In the genomic region with DNA sequence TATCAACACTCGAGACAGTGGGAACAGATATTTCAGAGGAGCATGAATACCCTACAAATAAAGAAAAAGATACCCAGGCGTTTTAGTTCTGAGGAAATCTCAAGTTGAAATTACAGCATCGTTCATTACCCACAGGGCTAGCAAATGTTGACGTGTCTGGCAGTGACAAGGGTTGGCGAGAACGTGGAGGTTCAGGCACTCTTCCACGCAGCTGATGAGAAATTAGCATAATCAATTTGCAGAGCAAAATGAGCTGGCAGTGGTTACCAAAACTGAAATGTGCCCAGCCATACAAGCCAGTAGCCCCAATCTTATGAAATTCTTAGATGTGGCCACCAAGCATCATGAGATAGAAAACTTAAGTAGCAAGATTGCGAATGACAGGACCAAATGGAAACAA, we compare ENCODE assay signal across 30 mouse cellular contexts.
DNase-seq lines count a peak whose midpoint lies in the region; ATAC-seq lines count a peak whose summit lies in the region.
"Had no signal": no experiment of that assay in that cellular context is flagged by ENCODE, and none has a peak within 500 bp of the region (broad histone marks: within the 10 kb centered on the region; RNA-seq: fewer than 3 reads in every experiment).

No protein-coding gene starts in this region.

- H3K9ac ChIP-seq in heart, embryonic 11.5 days (ENCODE audit: low read depth, low read length) = no peak overlapping the region
- H3K9ac ChIP-seq: embryonic facial prominence, embryonic 13.5 days; forebrain, embryonic 13.5 days; heart, embryonic 12.5 days; heart, embryonic 15.5 days; hindbrain, embryonic 13.5 days had no signal

- no peak overlapping the region for H3K27ac ChIP-seq in heart, embryonic 11.5 days (ENCODE audit: low read depth, low read length)
- H3K27ac ChIP-seq: embryonic facial prominence, embryonic 10.5 days; embryonic facial prominence, embryonic 13.5 days; forebrain, embryonic 13.5 days; heart, embryonic 15.5 days; hindbrain, embryonic 10.5 days; hindbrain, embryonic 13.5 days had no signal

- no peak overlapping the region for H3K4me2 ChIP-seq in heart, embryonic 11.5 days
- H3K4me2 ChIP-seq: embryonic facial prominence, embryonic 13.5 days; forebrain, embryonic 13.5 days; heart, embryonic 12.5 days; heart, embryonic 15.5 days; hindbrain, embryonic 13.5 days had no signal

- no peaks in the 10 kb centered on the region for H3K9me3 ChIP-seq in heart, embryonic 11.5 days (replicated peaks; ENCODE audit: control insufficient read depth, low read length)
- H3K9me3 ChIP-seq: embryonic facial prominence, embryonic 10.5 days; embryonic facial prominence, embryonic 13.5 days; forebrain, embryonic 13.5 days; G1E; heart, embryonic 12.5 days; heart, embryonic 15.5 days; hindbrain, embryonic 10.5 days; hindbrain, embryonic 13.5 days had no signal

- H3K4me1 ChIP-seq in heart, embryonic 11.5 days (ENCODE audit: control insufficient read depth, insufficient read depth, low read length) = no peaks in the 10 kb centered on the region
- H3K4me1 ChIP-seq: forebrain, embryonic 13.5 days; heart, embryonic 12.5 days; heart, embryonic 15.5 days; hindbrain, embryonic 10.5 days had no signal

- no peaks in the 10 kb centered on the region for H3K27me3 ChIP-seq in heart, embryonic 11.5 days (ENCODE audit: control insufficient read depth, insufficient read depth, low read length)
- H3K27me3 ChIP-seq: CH12.LX; embryonic facial prominence, embryonic 13.5 days; forebrain, embryonic 13.5 days; heart, embryonic 12.5 days; heart, embryonic 15.5 days; hindbrain, embryonic 13.5 days; Patski had no signal

- DNase-seq in cerebellum, postnatal 14 days = peak; percentile 65 to 68
- no peak for DNase-seq in cerebellum, adult 9-10 months
- peak; percentile 45 for DNase-seq in heart, adult 11 months
- DNase-seq in layer of hippocampus, postnatal 10 days (ENCODE audit: low spot score in 2 of 2) = peak; percentile 38 to 39
- no peak for DNase-seq in layer of hippocampus, adult 11-12 months (ENCODE audit: low spot score)
- DNase-seq in spleen, adult 12 weeks (ENCODE audit: low spot score) = no peak
- DNase-seq: adrenal gland, postnatal 10 days; adrenal gland, postnatal 36 days; B cell, adult 2 months; cerebellum, adult 11 months; cerebellum, adult 8-10 months; cerebellum, postnatal 36 days; embryo, embryonic 11 days; gastrocnemius, postnatal 10 days; gastrocnemius, postnatal 36 days; heart, postnatal 10 days; heart, postnatal 36 days had no signal

- WGBS in heart, embryonic 11.5 days (ENCODE audit: insufficient replicate concordance) = 73% methylated on average over 8 of the region's 8 CpGs

- H3K4me3 ChIP-seq in heart, embryonic 11.5 days (ENCODE audit: low read depth, low read length) = no peak overlapping the region
- H3K4me3 ChIP-seq: embryonic facial prominence, embryonic 10.5 days; embryonic facial prominence, embryonic 13.5 days; erythroblast, embryonic 14.5 days; forebrain, embryonic 13.5 days; heart, embryonic 12.5 days; heart, embryonic 15.5 days; hindbrain, embryonic 10.5 days; hindbrain, embryonic 13.5 days had no signal

- H3K36me3 ChIP-seq in heart, embryonic 11.5 days (ENCODE audit: control insufficient read depth, insufficient read depth, low read length) = no peaks in the 10 kb centered on the region
- H3K36me3 ChIP-seq: embryonic facial prominence, embryonic 10.5 days; embryonic facial prominence, embryonic 13.5 days; G1E; heart, embryonic 12.5 days; heart, embryonic 15.5 days; hindbrain, embryonic 10.5 days had no signal

- no peak for ATAC-seq in heart, embryonic 11.5 days (replicated peaks; ENCODE audit: insufficient number of reproducible peaks, low FRiP score, low TSS enrichment)
- ATAC-seq: forebrain, embryonic 13.5 days; intestine, postnatal 0 days; Patski had no signal

Comparison
In these comparisons a context has a peak if more than half of its experiments do, and no peak if none do; other contexts are left out.
1. DNase-seq: peak in cerebellum, postnatal 14 days (2 of 2), heart, adult 11 months (single experiment) and layer of hippocampus, postnatal 10 days (2 of 2); none in cerebellum, adult 9-10 months (single experiment), layer of hippocampus, adult 11-12 months (single experiment) and spleen, adult 12 weeks (single experiment).